Mouse (Mus musculus): ENCODE measurements around the gene Etnppl.

DNA sequence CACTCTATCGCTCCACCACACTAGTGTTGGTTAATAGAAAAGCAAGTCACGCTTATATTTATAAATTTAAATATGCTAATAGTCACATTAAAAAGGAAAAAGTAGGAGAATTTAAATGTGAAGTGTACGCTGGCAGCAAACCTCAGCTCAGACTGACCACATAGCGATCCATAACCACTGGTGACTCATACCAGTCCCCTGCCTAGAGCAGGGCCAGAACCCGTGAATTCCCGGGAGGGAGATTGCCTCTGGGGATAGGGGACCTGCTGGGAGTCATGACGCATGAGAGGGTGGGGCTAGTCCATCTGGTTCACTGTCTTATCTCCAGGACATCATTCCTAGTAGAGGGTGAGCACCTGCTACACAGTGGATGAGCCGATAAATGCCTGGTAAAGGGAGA, 1.6 kb upstream of the Etnppl start:
- TF ChIP-seq E2F4 (IDR thresholded peaks at IDR 0.05; ENCODE audit: borderline replicate concordance, low read depth, low read length) (no peak), GATA1 (IDR thresholded peaks at IDR 0.05; ENCODE audit: low read depth, low read length) (no peak), EP300 (IDR thresholded peaks at IDR 0.05; ENCODE audit: low read depth in 1 of 2, low read length in 2 of 2) (no peak), ZNF384 (IDR thresholded peaks at IDR 0.05; ENCODE audit: low read depth, low read length) (no peak), ETS1 (IDR thresholded peaks at IDR 0.05; ENCODE audit: low read depth, low read length) (no peak), MAFK (IDR thresholded peaks at IDR 0.05; ENCODE audit: borderline replicate concordance, low read depth, low read length) (no peak), POLR2A (IDR thresholded peaks at IDR 0.05; ENCODE audit: control insufficient read depth in 1 of 2, insufficient read depth in 1 of 2, low read depth in 1 of 2, low read length in 2 of 2, poor library complexity in 1 of 2) (no peak), TCF12 (IDR thresholded peaks at IDR 0.05; ENCODE audit: low read depth, low read length) (no peak), POLR2AphosphoS2 (IDR thresholded peaks at IDR 0.05; ENCODE audit: low read length) (no peak), MXI1 (IDR thresholded peaks at IDR 0.05; ENCODE audit: low read depth, low read length) (no peak), CTCF (IDR thresholded peaks at IDR 0.05 in 2 of 3, conservative IDR thresholded peaks at IDR 0.05 in 1 of 3; ENCODE audit: control insufficient read depth in 1 of 3, insufficient read depth in 1 of 3, low read depth in 2 of 3, low read length in 3 of 3, poor library complexity in 1 of 3, severe bottlenecking in 1 of 3) (no peak)
